Mouse (Mus musculus): ENCODE results near the gene Dcun1d2.
A peak's percentile ranks its signal among the peaks of the same experiment; 100 is the strongest.

Gene Dcun1d2

DNA sequence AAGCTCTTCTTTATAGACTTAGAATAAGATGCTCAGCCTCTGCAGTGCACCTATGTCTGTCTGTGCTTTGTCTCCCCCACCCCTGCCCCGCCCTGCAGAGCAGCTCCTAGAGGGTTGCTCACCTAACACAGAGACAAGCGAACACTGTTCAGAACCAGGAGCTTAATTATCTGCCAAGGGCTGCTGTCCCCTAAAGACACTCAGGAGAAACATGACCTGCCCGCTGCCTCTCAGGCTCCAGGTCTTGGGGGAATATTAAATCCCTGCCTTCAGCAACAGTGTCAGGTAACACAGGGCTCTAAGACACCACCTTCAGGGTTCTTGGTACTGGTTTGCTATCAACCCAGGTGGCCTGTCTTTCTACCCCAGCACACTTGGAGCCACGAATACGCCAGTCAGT is 34.5 kb downstream of the Dcun1d2 start:
- no peak for DNase-seq

GRCm38 (mm10) chr8:13252837-13253236 is 35.1 kb downstream of the Dcun1d2 start:
- no peak for DNase-seq

GRCm38 (mm10) chr8:13244343-13244880 is 43.5 kb downstream of the Dcun1d2 start:
- DNase-seq = no peak

GRCm38 (mm10) chr8:13242985-13243870 is 44.7 kb downstream of the Dcun1d2 start:
- DNase-seq = no peak

DNA sequence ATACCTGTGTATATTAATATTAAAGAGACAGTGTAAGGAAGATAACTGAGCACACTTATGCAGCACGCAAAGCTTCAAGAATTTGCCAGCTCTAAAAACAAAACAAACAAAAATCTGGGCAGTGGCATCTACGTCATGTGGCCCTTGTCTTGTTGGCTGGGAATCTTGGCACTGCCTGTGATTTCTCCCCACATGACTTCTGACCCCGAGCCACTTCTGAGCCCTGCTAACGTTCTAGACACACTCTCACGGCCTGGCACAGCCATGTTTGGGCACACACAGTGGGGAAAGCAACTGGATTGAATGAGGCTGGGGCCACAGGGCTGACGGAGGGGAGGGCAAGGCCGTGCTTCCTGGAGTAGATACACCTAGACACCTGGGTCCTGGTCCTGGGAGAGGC is 47.2 kb downstream of the Dcun1d2 start:
- DNase-seq = no peak

DNA sequence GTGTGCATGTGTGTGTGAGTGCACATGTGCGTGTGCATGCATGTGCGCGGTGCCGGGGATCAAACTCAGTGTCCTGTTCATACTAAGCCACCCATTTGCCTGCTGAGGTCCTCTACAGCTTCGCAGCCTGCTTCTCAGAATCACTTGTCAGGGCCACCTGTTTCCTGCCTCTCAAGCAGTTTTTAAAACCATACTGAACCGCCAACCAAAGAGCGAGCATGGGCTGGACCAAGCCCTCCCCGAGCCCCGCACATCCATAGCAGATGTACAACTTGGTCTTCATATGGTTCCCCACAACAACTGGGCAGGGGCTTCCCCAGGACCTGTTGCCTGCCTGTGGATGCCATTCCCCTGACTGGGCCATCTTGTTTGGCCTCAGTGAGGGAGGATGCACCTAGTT is 47.9 kb downstream of the Dcun1d2 start:
- DNase-seq = no peak

DNA sequence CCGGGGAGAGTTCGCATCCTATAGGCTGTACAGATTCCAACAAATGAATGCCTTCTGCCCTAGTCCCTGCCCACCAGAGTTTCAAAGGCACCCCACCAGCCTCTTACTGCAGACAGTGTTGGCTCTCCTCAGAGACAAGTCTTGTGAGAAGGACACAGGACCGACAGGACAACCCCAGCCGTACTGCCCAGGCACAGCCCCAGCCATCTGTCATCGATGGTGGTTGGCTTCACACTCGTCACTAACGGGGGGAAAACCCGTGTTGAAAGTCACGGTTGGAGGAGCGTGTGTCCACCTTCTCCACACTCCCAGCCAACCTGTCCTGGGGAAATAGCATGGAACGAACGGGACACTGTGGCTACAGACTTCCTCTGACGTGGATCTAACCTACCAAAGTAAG is 53.1 kb downstream of the Dcun1d2 start:
- no peak for DNase-seq

GRCm38 (mm10) chr8:13230471-13230870 is 57.5 kb downstream of the Dcun1d2 start:
- DNase-seq = no peak

DNA sequence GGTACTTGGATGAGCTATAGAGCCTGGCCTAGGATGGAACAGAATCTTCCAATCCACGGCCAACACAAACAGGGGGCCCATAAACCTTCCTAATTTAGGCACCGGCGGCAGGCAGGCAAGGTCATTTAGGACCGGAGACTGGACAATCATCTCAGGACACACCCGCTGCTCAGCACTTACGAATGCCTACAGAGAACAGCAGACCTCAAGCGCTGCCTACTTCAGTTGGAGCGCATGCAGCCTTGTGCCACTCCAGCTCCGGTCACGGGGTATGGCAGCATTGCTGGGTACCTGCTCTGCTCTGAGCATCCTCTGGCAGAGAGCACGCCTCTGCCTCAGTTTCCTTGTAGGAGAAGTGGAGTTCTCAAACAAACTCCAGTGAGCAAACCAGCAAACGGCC is 58.1 kb downstream of the Dcun1d2 start:
- DNase-seq = no peak

- DNase-seq = no peak
Observed at GRCm38 (mm10) chr8:13228923-13229610, 58.9 kb downstream of the Dcun1d2 start.

DNA sequence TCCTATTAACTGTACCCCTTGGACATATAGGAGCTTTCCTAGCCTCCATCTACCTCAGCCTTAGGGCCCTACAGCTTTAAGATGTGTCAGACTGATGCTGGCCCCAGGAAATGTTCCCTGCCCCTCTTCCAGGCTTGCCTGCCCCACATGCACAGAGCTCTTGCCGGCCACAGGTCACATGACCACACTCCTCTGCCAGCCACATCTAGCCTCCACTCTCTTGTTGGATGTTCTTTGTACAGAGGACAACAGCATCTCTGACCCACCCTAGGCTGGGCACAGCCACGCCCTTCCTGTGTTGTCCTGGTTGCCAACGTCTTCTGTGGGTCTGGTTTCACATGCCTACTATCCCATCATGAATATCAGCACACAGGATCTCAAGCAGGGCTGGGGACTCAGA is 60.7 kb downstream of the Dcun1d2 start:
- no peak for DNase-seq

DNA sequence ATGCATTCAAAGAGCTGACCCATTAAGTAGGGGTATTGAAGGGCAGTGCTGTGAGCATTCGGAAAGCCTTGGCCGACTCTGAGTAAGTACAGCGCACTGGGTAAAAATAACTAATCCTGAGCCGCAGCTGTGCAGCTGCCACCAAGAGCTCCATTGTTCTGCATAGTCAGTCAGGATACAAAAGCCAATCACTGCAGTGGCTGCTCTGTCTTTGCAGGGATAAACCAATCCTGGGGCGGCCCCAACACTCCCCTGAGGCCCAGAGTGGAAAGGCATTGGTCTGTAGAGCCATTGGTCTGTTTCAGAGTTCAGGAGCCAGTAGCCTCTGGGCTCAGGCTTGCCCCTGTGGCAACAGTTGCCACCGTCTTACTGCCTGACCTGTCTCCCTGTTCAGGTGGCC is 61.6 kb downstream of the Dcun1d2 start:
- DNase-seq = no peak

GRCm38 (mm10) chr8:13224426-13224825 is 63.5 kb downstream of the Dcun1d2 start:
- no peak for DNase-seq

DNA sequence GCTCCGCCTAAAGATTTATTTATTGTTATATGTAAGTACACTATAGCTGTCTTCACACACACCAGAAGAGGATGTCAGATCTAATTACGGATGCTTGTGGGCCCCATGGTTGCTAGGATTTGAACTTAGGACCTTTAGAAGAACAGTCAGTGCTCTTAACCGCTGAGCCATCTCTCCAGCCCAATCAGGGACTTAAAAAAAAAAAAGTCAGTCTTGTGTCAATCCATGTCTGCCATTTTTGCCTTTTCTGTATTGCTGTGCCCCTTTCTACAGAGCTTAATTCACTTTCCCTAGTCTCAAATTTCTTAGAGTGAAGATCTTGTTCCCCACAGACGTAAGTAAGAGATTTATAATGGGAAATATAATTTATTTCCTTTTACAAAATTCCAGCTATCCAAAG is 69.5 kb downstream of the Dcun1d2 start:
- no peak for DNase-seq

GRCm38 (mm10) chr8:13217986-13218385 is 69.9 kb downstream of the Dcun1d2 start:
- DNase-seq = no peak

DNA sequence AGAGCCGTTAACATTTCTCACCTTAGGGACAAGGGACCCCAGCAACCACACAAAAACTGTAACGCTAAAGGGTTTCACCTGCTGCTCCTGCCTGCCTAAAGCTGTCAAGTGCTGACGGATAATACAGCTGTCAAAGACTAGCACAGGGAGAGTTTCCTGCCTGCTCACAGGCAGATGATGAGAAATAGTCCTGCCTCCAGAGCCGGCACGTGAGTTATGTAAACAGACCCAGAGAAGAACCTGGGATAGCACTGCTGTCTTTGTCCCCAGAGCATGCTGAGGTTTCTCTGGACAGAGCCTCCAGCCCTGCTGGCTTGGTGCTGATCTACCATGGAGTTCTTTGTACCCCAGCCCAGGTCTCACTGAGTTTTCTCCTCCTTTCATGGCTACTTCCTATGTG is 70.8 kb downstream of the Dcun1d2 start:
- DNase-seq = no peak

- no peak for DNase-seq
Observed at GRCm38 (mm10) chr8:13216386-13216785, 71.5 kb downstream of the Dcun1d2 start.

DNA sequence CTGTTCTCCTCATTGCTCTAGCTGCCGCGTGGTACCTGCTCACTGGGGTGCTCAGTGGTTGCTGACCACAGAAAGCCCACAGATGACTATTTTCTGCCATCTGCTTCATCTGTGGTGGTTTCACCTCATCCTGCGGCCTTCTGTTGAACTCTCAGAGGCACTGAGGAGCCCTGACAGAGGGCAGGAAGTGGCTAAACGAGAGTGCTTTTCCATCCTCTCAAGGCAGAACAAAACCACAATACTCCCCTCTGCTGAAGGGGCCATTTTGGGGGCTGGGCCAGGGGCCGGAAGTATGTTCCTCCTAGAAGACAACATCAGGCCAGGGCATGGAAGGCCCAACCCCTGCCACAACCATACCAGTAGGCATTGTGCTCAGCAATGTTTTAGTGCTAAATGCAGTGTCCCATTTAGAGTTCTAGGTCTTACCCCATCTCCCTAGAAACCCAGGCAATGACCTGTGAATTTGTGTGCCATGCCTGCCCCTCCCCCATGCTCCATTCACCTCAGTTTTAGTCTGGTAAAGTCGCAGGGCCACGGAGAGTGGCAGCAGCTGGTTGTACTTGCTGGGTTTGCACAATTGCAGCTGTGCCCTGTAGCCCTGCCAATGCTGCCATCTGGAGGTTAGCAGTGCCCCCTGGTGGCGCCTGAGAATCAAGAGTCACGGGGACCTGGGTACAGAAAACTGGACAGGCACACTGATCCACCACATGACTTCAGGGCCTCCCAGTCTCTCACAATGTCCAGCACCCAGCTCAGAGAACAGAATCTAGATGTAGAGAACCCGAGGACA is 74.3 kb downstream of the Dcun1d2 start:
- DNase-seq = peak; percentile 89

GRCm38 (mm10) chr8:13209770-13210169 is 78.2 kb downstream of the Dcun1d2 start:
- DNase-seq = peak; percentile 26

GRCm38 (mm10) chr8:13208627-13209355 is 79.1 kb downstream of the Dcun1d2 start:
- DNase-seq = peak; percentile 80

- DNase-seq = peak; percentile 69
Observed at GRCm38 (mm10) chr8:13206290-13206689, 81.6 kb downstream of the Dcun1d2 start.

Data from liver (tissue).